Mouse (Mus musculus) stomach, embryonic 16.5 days (tissue): ENCODE results near the gene Hsh2d. TPM values are rescaled to one million over a fixed set of nuclear protein-coding genes. Genes with fewer than 3 reads are reported as not detected.

Source experiments
- ATAC-seq: fragments of 200-750 bp; cut with Nextera tagmentation; 2 replicates; pipeline ENCODE4 v1.8.0; 2017; ENCODE audit warnings: moderate number of reproducible peaks, moderate TSS enrichment; ENCODE audit not compliant: insufficient read depth, low FRiP score
- H3K27ac ChIP-seq: fragments of 300-500 bp; sonication (generic); 2 replicates; pipeline ENCODE4 v1.5.1; 2014; ENCODE audit warnings: low read length
- H3K27me3 ChIP-seq: fragments of 300-500 bp; sonication (generic); 2 replicates; pipeline ENCODE4 v1.6.1; 2014; ENCODE audit warnings: low read length, control low read depth, mixed read lengths; ENCODE audit not compliant: control insufficient read depth, insufficient read depth
- H3K36me3 ChIP-seq: fragments of 300-500 bp; sonication (generic); 2 replicates; pipeline ENCODE4 v1.6.1; 2014; ENCODE audit warnings: low read length; ENCODE audit not compliant: control insufficient read depth, insufficient read depth
- H3K4me1 ChIP-seq: fragments of 300-500 bp; sonication (generic); 2 replicates; pipeline ENCODE4 v1.6.1; 2014; ENCODE audit warnings: low read length, control low read depth, mixed read lengths; ENCODE audit not compliant: control insufficient read depth, insufficient read depth
- H3K4me2 ChIP-seq: fragments of 300-500 bp; sonication (generic); 2 replicates; pipeline ENCODE4 v1.6.1; 2014; ENCODE audit warnings: low read depth, low read length, mixed read lengths
- H3K4me3 ChIP-seq: fragments of 300-500 bp; sonication (generic); replicated peaks from 2 replicates; pipeline ENCODE4 v1.5.1; 2014; ENCODE audit warnings: mild to moderate bottlenecking, low read length
- H3K9ac ChIP-seq: fragments of 300-500 bp; sonication (generic); 2 replicates; pipeline ENCODE4 v1.6.1; 2014; ENCODE audit warnings: low read length
- H3K9me3 ChIP-seq: fragments of 300-500 bp; sonication (generic); replicated peaks from 2 replicates; pipeline ENCODE4 v1.6.1; 2016; ENCODE audit warnings: low read length, control low read depth; ENCODE audit not compliant: control insufficient read depth
- WGBS: fragments of 180-500 bp; shearing (Covaris S2); extraction: QIAGEN DNeasy Blood & Tissue Kit; methylation state at CpG from one replicate; pipeline ENCODE4 v1.1.7; 2014; 5-methylcytosine and 5-hydroxymethylcytosine counted together
- polyA plus RNA-seq: library from polyadenylated mRNA; unstranded; fragments of >200 nt; fragmentation: Nextera tagmentation; extraction: Ambion mirVana; gene quantifications from 2 replicates; pipeline ENCODE4 v1.2.1, GENCODE M21; 2015

Hsh2d gene
- polyA plus RNA-seq, 1 experiment from 2014 or later = 1.4 TPM

- no peaks in the 10 kb centered on the region for H3K27me3 ChIP-seq
- no peak overlapping the region for H3K4me2 ChIP-seq
- no peaks in the 10 kb centered on the region for H3K4me1 ChIP-seq
- peaks cover 41% of the 10 kb centered on the region for H3K36me3 ChIP-seq
- WGBS = 69% methylated on average over 3 of the region's 3 CpGs
- 0 out of 2 replicates have a peak overlapping the region, but pooled peaks have one; percentile 6 for H3K27ac ChIP-seq
- H3K9ac ChIP-seq = no peak overlapping the region
- peak; percentile 38; the same call in 1 of the 2 replicates for ATAC-seq
- no peak overlapping the region for H3K4me3 ChIP-seq
- no peaks in the 10 kb centered on the region for H3K9me3 ChIP-seq
Observed at GRCm38 (mm10) chr8:72169681-72170249, 19.7 kb upstream of the Hsh2d start.

GRCm38 (mm10) chr8:72177346-72177925, 12.0 kb upstream of the Hsh2d start:
- H3K9ac ChIP-seq = no peak overlapping the region
- no peaks in the 10 kb centered on the region for H3K27me3 ChIP-seq
- 62% methylated on average over 5 of the region's 5 CpGs for WGBS
- no peaks in the 10 kb centered on the region for H3K9me3 ChIP-seq
- no peak for ATAC-seq
- no peak overlapping the region for H3K27ac ChIP-seq
- no peaks in the 10 kb centered on the region for H3K4me1 ChIP-seq
- H3K4me2 ChIP-seq = no peak overlapping the region
- H3K4me3 ChIP-seq = no peak overlapping the region
- H3K36me3 ChIP-seq = peaks cover 21% of the 10 kb centered on the region

- H3K4me3 ChIP-seq = no peak overlapping the region
- no peak overlapping the region for H3K4me2 ChIP-seq
- H3K9me3 ChIP-seq = no peaks in the 10 kb centered on the region
- H3K9ac ChIP-seq = no peak overlapping the region
- no peaks in the 10 kb centered on the region for H3K4me1 ChIP-seq
- no peaks in the 10 kb centered on the region; the same call in 1 of the 2 replicates for H3K36me3 ChIP-seq
- no peaks in the 10 kb centered on the region for H3K27me3 ChIP-seq
- 67% methylated on average over 2 of the region's 2 CpGs for WGBS
- no peak for ATAC-seq
- H3K27ac ChIP-seq = no peak overlapping the region
Observed at GRCm38 (mm10) chr8:72183554-72184202, 5.8 kb upstream of the Hsh2d start.

- Histone ChIP-seq H3K9ac (no peak overlapping the region), H3K4me3 (no peak overlapping the region), H3K36me3 (no peaks in the 10 kb centered on the region), H3K27ac (no peak overlapping the region), H3K27me3 (no peaks in the 10 kb centered on the region), H3K4me1 (no peaks in the 10 kb centered on the region), H3K4me2 (no peak overlapping the region), H3K9me3 (no peaks in the 10 kb centered on the region)
- 79% methylated on average over 2 of the region's 2 CpGs for WGBS
- ATAC-seq = no peak
Observed at GRCm38 (mm10) chr8:72187793-72188331, 1.6 kb upstream of the Hsh2d start.

- ATAC-seq = no peak
- Histone ChIP-seq H3K36me3 (no peaks in the 10 kb centered on the region), H3K4me1 (no peaks in the 10 kb centered on the region), H3K27me3 (no peaks in the 10 kb centered on the region), H3K4me2 (no peak overlapping the region), H3K9ac (no peak overlapping the region), H3K4me3 (no peak overlapping the region), H3K9me3 (no peaks in the 10 kb centered on the region), H3K27ac (peak overlapping the region; percentile 38)
- 62% methylated on average over 2 of the region's 2 CpGs for WGBS
Observed at GRCm38 (mm10) chr8:72190215-72190539, 739 bp downstream of the Hsh2d start.

GRCm38 (mm10) chr8:72192065-72192464, 2.6 kb downstream of the Hsh2d start:
- Histone ChIP-seq H3K36me3 (no peaks in the 10 kb centered on the region), H3K4me2 (no peak overlapping the region)

GRCm38 (mm10) chr8:72197997-72198396, 8.6 kb downstream of the Hsh2d start:
- Histone ChIP-seq H3K4me3 (no peak overlapping the region), H3K9me3 (peaks cover 5% of the 10 kb centered on the region), H3K27me3 (no peaks in the 10 kb centered on the region), H3K27ac (no peak overlapping the region), H3K9ac (no peak overlapping the region), H3K4me1 (no peaks in the 10 kb centered on the region), H3K4me2 (no peak overlapping the region), H3K36me3 (0 out of 2 replicates have a peak, but pooled peaks cover 2% of the 10 kb centered on the region)
- WGBS = 51% methylated on average over 8 of the region's 8 CpGs
- no peak for ATAC-seq

More at GRCm38 (mm10) chr8:72192065-72192464, 2.6 kb downstream of the Hsh2d start:
- Histone ChIP-seq H3K9me3 (no peaks in the 10 kb centered on the region), H3K27me3 (no peaks in the 10 kb centered on the region), H3K4me1 (no peaks in the 10 kb centered on the region), H3K9ac (no peak overlapping the region), H3K27ac (no peak overlapping the region), H3K4me3 (no peak overlapping the region)
- ATAC-seq = no peak

- Histone ChIP-seq H3K4me2 (no peak overlapping the region), H3K27ac (no peak overlapping the region), H3K36me3 (no peaks in the 10 kb centered on the region), H3K9me3 (peaks cover 6% of the 10 kb centered on the region), H3K4me3 (no peak overlapping the region), H3K27me3 (no peaks in the 10 kb centered on the region), H3K4me1 (no peaks in the 10 kb centered on the region), H3K9ac (no peak overlapping the region)
- ATAC-seq = no peak
- 57% methylated on average over 1 of the region's 1 CpGs for WGBS
Observed at GRCm38 (mm10) chr8:72208582-72208981, 19.1 kb downstream of the Hsh2d start.

- no peaks in the 10 kb centered on the region for H3K9me3 ChIP-seq
- no peak overlapping the region for H3K27ac ChIP-seq
- no peaks in the 10 kb centered on the region; the same call in 1 of the 2 replicates for H3K27me3 ChIP-seq
- ATAC-seq = peak; percentile 54; the same call in 1 of the 2 replicates
- no peak overlapping the region for H3K4me2 ChIP-seq
- H3K4me1 ChIP-seq = no peaks in the 10 kb centered on the region
- WGBS = 57% methylated on average over 4 of the region's 4 CpGs
- H3K36me3 ChIP-seq = no peaks in the 10 kb centered on the region
- no peak overlapping the region for H3K9ac ChIP-seq
- H3K4me3 ChIP-seq = no peak overlapping the region
Observed at GRCm38 (mm10) chr8:72210222-72210621, 20.8 kb downstream of the Hsh2d start.
